Mouse (Mus musculus) bone marrow, adult 2 months (tissue): ENCODE measurements around the gene Gpr137. TPM values are rescaled to one million over a fixed set of nuclear protein-coding genes. Genes with fewer than 3 reads are reported as not detected.

ENCODE experiments used
- H3K27ac ChIP-seq: fragments of 200-500 bp; 2 replicates; pipeline ENCODE4 v1.5.1; 2012; ENCODE audit warnings: low read depth, mild to moderate bottlenecking, control low read depth, inconsistent platforms, low read length; ENCODE audit not compliant: control insufficient read depth, poor library complexity, insufficient read depth
- H3K4me1 ChIP-seq: fragments of 200-500 bp; 2 replicates; pipeline ENCODE4 v1.6.1; 2011; ENCODE audit warnings: low read length; ENCODE audit not compliant: control insufficient read depth, insufficient read depth
- H3K4me3 ChIP-seq: fragments of 200-500 bp; replicated peaks from 2 replicates; pipeline ENCODE3; 2011; ENCODE audit warnings: mild to moderate bottlenecking, low read depth, low read length, control low read depth; ENCODE audit not compliant: control insufficient read depth
- CTCF ChIP-seq: fragments of 200-500 bp; IDR thresholded peaks from 2 replicates; pipeline ENCODE4 v1.5.1; 2011; ENCODE audit warnings: low read length, control low read depth; ENCODE audit not compliant: control insufficient read depth, insufficient read depth
- POLR2A ChIP-seq: fragments of 200-500 bp; IDR thresholded peaks from 2 replicates; pipeline ENCODE4 v1.6.1; 2011; ENCODE audit warnings: low read depth, mild to moderate bottlenecking, control low read depth, low read length, borderline replicate concordance; ENCODE audit not compliant: control insufficient read depth
- WGBS: fragments of 180-500 bp; shearing (Covaris S2); methylation state at CpG from one replicate; pipeline ENCODE4 v1.1.7; 2018; 5-methylcytosine and 5-hydroxymethylcytosine counted together
- polyA plus RNA-seq: library from polyadenylated mRNA; stranded (reverse); fragments of >200 nt; gene quantifications from 2 replicates; pipeline ENCODE4 v1.2.4, GENCODE M21; 2011; ENCODE audit warnings: low replicate concordance; ENCODE audit not compliant: missing spikeins, insufficient read depth, insufficient read length

Gpr137 gene
- polyA plus RNA-seq, 1 experiment: 31.9 TPM

GRCm38 (mm10) chr19:6933436-6934194 lies 8.7 kb downstream of the Gpr137 start:
- no peak overlapping the region for H3K4me3 ChIP-seq
- peaks cover 2% of the 10 kb centered on the region; the same call in 1 of the 2 replicates for H3K4me1 ChIP-seq
- H3K27ac ChIP-seq: no peak overlapping the region
- WGBS: 5% methylated on average over 58 of the region's 58 CpGs
- no peak for TF ChIP-seq CTCF
- no peak for TF ChIP-seq POLR2A

GRCm38 (mm10) chr19:6933102-6933435 lies 9.2 kb downstream of the Gpr137 start:
- no peak overlapping the region for H3K4me3 ChIP-seq

GRCm38 (mm10) chr19:6932018-6932417 lies 10.3 kb downstream of the Gpr137 start:
- TF ChIP-seq POLR2A (no peak), CTCF (no peak)
- no peak overlapping the region for H3K4me3 ChIP-seq
- 60% methylated on average over 1 of the region's 1 CpGs for WGBS
- peaks cover 2% of the 10 kb centered on the region; the same call in 1 of the 2 replicates for H3K4me1 ChIP-seq
- H3K27ac ChIP-seq: no peak overlapping the region

More at GRCm38 (mm10) chr19:6933102-6933435, 9.2 kb downstream of the Gpr137 start:
- Histone ChIP-seq H3K27ac (no peak overlapping the region), H3K4me1 (peaks cover 2% of the 10 kb centered on the region; the same call in 1 of the 2 replicates)
- 45% methylated on average over 4 of the region's 4 CpGs for WGBS
- TF ChIP-seq CTCF (no peak), POLR2A (no peak)

- 32% methylated on average over 2 of the region's 2 CpGs for WGBS
- no peak overlapping the region for H3K4me3 ChIP-seq
- TF ChIP-seq POLR2A: no peak
- TF ChIP-seq CTCF: no peak
Observed at GRCm38 (mm10) chr19:6931002-6931401, 11.3 kb downstream of the Gpr137 start.

GRCm38 (mm10) chr19:6928080-6928479 lies 14.2 kb downstream of the Gpr137 start:
- TF ChIP-seq CTCF (no peak), POLR2A (no peak)
- Histone ChIP-seq H3K27ac (no peak overlapping the region), H3K4me1 (peaks cover 2% of the 10 kb centered on the region; the same call in 1 of the 2 replicates), H3K4me3 (no peak overlapping the region)
- 15% methylated on average over 9 of the region's 9 CpGs for WGBS

More at GRCm38 (mm10) chr19:6931002-6931401, 11.3 kb downstream of the Gpr137 start:
- Histone ChIP-seq H3K27ac (no peak overlapping the region), H3K4me1 (peaks cover 2% of the 10 kb centered on the region)

- WGBS: 13% methylated on average over 26 of the region's 26 CpGs
- TF ChIP-seq CTCF (no peak), POLR2A (no peak)
- Histone ChIP-seq H3K4me3 (no peak overlapping the region), H3K4me1 (peaks cover 4% of the 10 kb centered on the region; the same call in 1 of the 2 replicates), H3K27ac (no peak overlapping the region)
Observed at GRCm38 (mm10) chr19:6926559-6927255, 15.6 kb downstream of the Gpr137 start.

GRCm38 (mm10) chr19:6925611-6926329 lies 16.5 kb downstream of the Gpr137 start:
- Histone ChIP-seq H3K4me1 (peaks cover 4% of the 10 kb centered on the region; the same call in 1 of the 2 replicates), H3K27ac (no peak overlapping the region), H3K4me3 (no peak overlapping the region)
- WGBS: 29% methylated on average over 40 of the region's 40 CpGs
- TF ChIP-seq POLR2A (no peak), CTCF (no peak)

GRCm38 (mm10) chr19:6925307-6925573 lies 17.0 kb downstream of the Gpr137 start, which contains the start of gene Catsperz:
Gene Catsperz, minus strand, starts transcription at chr19:6925380.
- Histone ChIP-seq H3K4me3 (no peak within 1 kb of the TSS), H3K27ac (no peak within 1 kb of the TSS), H3K4me1 (peaks cover 4% of the 10 kb centered on the region; the same call in 1 of the 2 replicates)
- WGBS: 3% methylated on average over 9 of the region's 9 CpGs
- TF ChIP-seq CTCF (no peak), POLR2A (no peak)
